Mouse (Mus musculus): ENCODE measurements at regions not wholly inside any gene's neighbourhood (a gene's known extent, or its start where the extent isn't known, plus 50 kb on each side); places are given as distances from the start of the nearest gene placed in this dataset.

DNA sequence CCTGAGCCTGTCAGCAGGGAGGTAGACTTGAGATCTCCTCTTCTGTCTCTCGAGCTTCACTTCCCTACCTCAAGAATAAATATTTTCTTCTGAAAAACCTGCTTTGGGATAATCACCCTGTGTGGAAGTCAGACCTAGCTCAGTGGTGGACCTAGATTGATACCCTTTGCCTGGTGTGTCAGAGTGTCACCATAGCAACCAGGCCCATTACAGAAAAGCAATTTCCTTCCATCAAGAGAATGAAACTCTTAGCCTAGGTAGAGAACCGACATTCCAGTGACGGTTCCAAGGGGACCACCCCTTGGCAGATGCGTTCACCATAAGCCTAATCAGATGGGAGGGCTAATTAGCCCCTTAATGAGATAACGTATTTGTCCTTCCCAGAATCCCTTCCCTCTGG is 389.9 kb downstream of the Adam3 start:
- Histone ChIP-seq H3K4me1 (ENCODE audit: control insufficient read depth, insufficient read depth, low read length) (no peaks in the 10 kb centered on the region), H3K9me3 (ENCODE audit: control insufficient read depth, low read length) (no peaks in the 10 kb centered on the region), H3K4me3 (ENCODE audit: low read depth, low read length) (no peak overlapping the region), H3K9ac (ENCODE audit: low read length) (no peak overlapping the region), H3K27ac (ENCODE audit: low read depth, low read length) (no peak overlapping the region), H3K4me2 (no peak overlapping the region), H3K36me3 (ENCODE audit: control insufficient read depth, insufficient read depth, low read length) (no peaks in the 10 kb centered on the region), H3K27me3 (ENCODE audit: control insufficient read depth, insufficient read depth, low read length) (no peaks in the 10 kb centered on the region)
- ATAC-seq (ENCODE audit: low FRiP score) (no peak), DNase-seq (ENCODE audit: low spot score, missing footprints) (no peak)
- 62% methylated on average over 5 of the region's 5 CpGs for WGBS

DNA sequence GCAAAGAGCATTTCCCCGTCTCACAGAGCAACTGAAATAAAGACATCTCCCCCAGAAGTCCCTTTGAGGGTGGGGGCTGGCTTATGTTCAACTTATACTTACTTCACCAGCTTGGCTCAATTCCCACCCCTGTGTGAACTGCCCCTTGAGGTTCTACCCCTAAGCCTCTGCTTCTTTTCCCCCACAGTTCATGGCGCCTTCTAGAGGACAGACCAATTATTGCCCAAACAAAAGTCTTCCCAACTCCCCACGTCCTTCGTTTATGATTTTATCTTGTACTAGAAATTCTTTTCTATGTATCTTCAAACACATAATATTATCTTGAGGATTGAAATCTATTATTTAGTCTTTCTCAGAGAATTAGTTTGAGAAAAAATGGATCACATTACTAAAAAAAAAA is 391.9 kb downstream of the Adam3 start:
- WGBS = 80% methylated on average over 4 of the region's 4 CpGs
- Histone ChIP-seq H3K36me3 (ENCODE audit: control insufficient read depth, insufficient read depth, low read length) (no peaks in the 10 kb centered on the region), H3K4me3 (ENCODE audit: low read depth, low read length) (no peak overlapping the region), H3K9ac (ENCODE audit: low read length) (no peak overlapping the region), H3K9me3 (ENCODE audit: control insufficient read depth, low read length) (no peaks in the 10 kb centered on the region), H3K27ac (ENCODE audit: low read depth, low read length) (no peak overlapping the region), H3K27me3 (ENCODE audit: control insufficient read depth, insufficient read depth, low read length) (no peaks in the 10 kb centered on the region), H3K4me2 (no peak overlapping the region), H3K4me1 (ENCODE audit: control insufficient read depth, insufficient read depth, low read length) (no peaks in the 10 kb centered on the region)
- DNase-seq (ENCODE audit: low spot score, missing footprints) = peak; percentile 12
- no peak for ATAC-seq (ENCODE audit: low FRiP score)

DNA sequence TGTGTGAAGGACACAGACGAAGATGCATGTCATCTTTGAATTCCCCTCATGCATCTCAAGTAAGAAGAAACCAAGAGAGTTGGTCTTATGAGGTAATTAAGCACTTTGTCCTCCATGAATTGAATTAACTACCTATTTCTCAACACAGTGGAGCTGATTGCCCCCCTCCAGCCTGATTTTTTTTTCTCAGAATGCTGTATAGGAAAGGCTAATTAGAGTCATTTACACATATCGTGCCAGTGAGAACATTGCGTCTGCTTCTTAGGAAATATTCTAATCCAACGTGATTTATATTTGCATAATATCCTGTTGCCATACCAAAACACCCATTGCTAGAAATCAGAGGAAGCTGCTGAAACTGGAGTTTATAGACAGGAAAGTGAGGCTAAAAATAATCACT is 414.8 kb downstream of the Adam3 start:
- Histone ChIP-seq H3K9ac (ENCODE audit: low read length) (no peak overlapping the region), H3K27me3 (ENCODE audit: control insufficient read depth, insufficient read depth, low read length) (no peaks in the 10 kb centered on the region), H3K27ac (ENCODE audit: low read depth, low read length) (no peak overlapping the region), H3K36me3 (ENCODE audit: control insufficient read depth, insufficient read depth, low read length) (no peaks in the 10 kb centered on the region), H3K4me3 (ENCODE audit: low read depth, low read length) (no peak overlapping the region), H3K9me3 (ENCODE audit: control insufficient read depth, low read length) (no peaks in the 10 kb centered on the region), H3K4me2 (no peak overlapping the region), H3K4me1 (ENCODE audit: control insufficient read depth, insufficient read depth, low read length) (no peaks in the 10 kb centered on the region)
- 87% methylated on average over 4 of the region's 4 CpGs for WGBS
- no peak for DNase-seq (ENCODE audit: low spot score, missing footprints)
- no peak for ATAC-seq (ENCODE audit: low FRiP score)

DNA sequence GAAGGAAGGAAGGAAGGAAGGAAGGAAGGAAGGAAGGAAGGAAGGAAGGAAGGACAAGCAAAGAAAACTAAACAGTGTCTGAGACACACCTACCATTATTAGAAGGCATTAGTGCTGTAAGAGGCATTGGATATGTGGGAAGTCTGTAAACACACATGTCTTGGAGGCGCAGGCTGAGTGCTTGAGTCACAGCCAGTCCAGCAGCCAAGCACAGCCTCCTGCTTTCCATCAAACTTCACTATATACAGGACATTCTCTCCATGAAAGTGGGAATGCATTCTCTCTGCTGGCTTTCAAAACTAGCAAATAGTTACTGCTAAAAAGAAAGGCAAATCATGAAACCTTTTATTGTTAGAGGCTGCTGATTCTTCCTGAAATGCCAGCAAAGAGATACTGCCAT is 431.1 kb downstream of the Adam3 start:
- ATAC-seq (ENCODE audit: low FRiP score) (no peak), DNase-seq (ENCODE audit: low spot score, missing footprints) (no peak)
- H3K9ac ChIP-seq (ENCODE audit: low read length) = no peak overlapping the region
- H3K4me3 ChIP-seq (ENCODE audit: low read depth, low read length) = no peak overlapping the region
- no peaks in the 10 kb centered on the region for H3K36me3 ChIP-seq (ENCODE audit: control insufficient read depth, insufficient read depth, low read length)
- no peak overlapping the region for H3K4me2 ChIP-seq
- WGBS = 85% methylated on average over 1 of the region's 1 CpGs
- H3K4me1 ChIP-seq (ENCODE audit: control insufficient read depth, insufficient read depth, low read length) = no peaks in the 10 kb centered on the region
- no peaks in the 10 kb centered on the region for H3K9me3 ChIP-seq (ENCODE audit: control insufficient read depth, low read length)
- H3K27ac ChIP-seq (ENCODE audit: low read depth, low read length) = no peak overlapping the region
- H3K27me3 ChIP-seq (ENCODE audit: control insufficient read depth, insufficient read depth, low read length) = no peaks in the 10 kb centered on the region

DNA sequence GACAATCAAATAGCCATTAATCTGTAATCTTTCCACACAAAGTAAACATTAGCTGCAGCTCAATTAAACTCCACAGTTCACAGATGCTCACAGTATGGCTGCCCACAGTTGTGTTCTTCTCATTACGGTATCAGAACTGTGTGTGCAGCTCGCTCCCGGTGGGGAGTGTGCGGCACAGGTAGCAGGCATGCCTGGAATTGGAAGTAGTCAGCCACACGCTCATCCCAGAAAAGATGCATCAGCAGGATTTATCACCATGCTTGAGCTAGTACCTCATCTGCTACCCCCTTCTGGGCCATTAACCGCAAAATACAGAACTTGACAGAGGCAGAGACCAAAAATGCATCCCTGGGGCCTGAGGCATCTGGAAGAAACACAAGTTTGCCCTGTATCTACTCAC is 437.8 kb downstream of the Adam3 start:
- Histone ChIP-seq H3K9ac (ENCODE audit: low read length) (no peak overlapping the region), H3K4me1 (ENCODE audit: control insufficient read depth, insufficient read depth, low read length) (no peaks in the 10 kb centered on the region), H3K27me3 (ENCODE audit: control insufficient read depth, insufficient read depth, low read length) (no peaks in the 10 kb centered on the region), H3K4me3 (ENCODE audit: low read depth, low read length) (no peak overlapping the region), H3K27ac (ENCODE audit: low read depth, low read length) (no peak overlapping the region), H3K36me3 (ENCODE audit: control insufficient read depth, insufficient read depth, low read length) (no peaks in the 10 kb centered on the region), H3K4me2 (no peak overlapping the region), H3K9me3 (ENCODE audit: control insufficient read depth, low read length) (no peaks in the 10 kb centered on the region)
- no peak for ATAC-seq (ENCODE audit: low FRiP score)
- no peak for DNase-seq (ENCODE audit: low spot score, missing footprints)
- WGBS = 89% methylated on average over 6 of the region's 6 CpGs

DNA sequence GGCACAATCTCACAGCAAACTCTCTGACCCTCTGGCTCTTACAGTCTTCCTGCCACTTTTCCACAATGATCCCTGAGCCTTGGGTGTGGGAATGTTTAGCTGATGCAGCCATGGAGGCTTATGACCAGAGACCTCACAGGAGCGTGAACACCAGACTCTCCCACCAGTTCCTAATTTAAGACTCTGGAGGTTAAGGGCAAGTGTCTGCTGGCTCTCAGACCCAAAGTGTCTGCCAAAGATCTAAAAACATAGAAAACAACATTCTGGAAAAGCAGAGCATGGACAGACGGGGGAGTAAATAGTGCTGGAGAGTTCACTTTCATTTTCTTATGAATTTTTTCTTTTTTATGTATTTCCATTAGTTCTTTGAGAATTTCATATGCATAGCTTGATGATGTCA is 440.7 kb downstream of the Adam3 start:
- ATAC-seq (ENCODE audit: low FRiP score) (no peak), DNase-seq (ENCODE audit: low spot score, missing footprints) (no peak)
- no peaks in the 10 kb centered on the region for H3K9me3 ChIP-seq (ENCODE audit: control insufficient read depth, low read length)
- H3K27me3 ChIP-seq (ENCODE audit: control insufficient read depth, insufficient read depth, low read length) = no peaks in the 10 kb centered on the region
- H3K4me2 ChIP-seq = no peak overlapping the region
- 92% methylated on average over 2 of the region's 2 CpGs for WGBS
- H3K4me1 ChIP-seq (ENCODE audit: control insufficient read depth, insufficient read depth, low read length) = no peaks in the 10 kb centered on the region
- no peaks in the 10 kb centered on the region for H3K36me3 ChIP-seq (ENCODE audit: control insufficient read depth, insufficient read depth, low read length)
- H3K9ac ChIP-seq (ENCODE audit: low read length) = no peak overlapping the region
- no peak overlapping the region for H3K27ac ChIP-seq (ENCODE audit: low read depth, low read length)
- H3K4me3 ChIP-seq (ENCODE audit: low read depth, low read length) = no peak overlapping the region

DNA sequence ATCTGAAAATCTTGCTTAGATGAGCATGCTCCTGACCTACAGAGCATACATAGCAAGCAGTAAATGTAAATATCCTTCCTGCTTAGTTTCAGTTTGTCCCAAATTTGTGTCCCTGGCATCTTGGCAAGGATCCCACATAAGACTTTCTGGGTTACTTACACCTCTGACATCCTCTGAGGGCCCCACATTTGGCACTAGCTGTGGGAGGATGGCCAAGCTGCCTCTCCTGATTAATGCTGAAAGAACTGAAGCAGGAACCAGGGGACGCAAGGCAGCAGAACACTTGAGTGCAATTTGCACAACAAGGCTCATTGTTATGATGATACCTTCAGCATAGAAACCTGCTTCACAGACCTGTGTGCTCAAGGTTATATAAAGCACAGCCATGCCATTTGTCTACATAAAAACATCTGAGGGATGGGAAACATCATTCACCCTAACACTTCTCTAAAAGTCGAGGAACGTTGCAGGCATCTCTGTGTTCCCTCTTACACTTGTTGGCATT is 441.7 kb downstream of the Adam3 start:
- DNase-seq (ENCODE audit: low spot score, missing footprints) = no peak
- Histone ChIP-seq H3K4me1 (ENCODE audit: control insufficient read depth, insufficient read depth, low read length) (no peaks in the 10 kb centered on the region), H3K9me3 (ENCODE audit: control insufficient read depth, low read length) (no peaks in the 10 kb centered on the region), H3K9ac (ENCODE audit: low read length) (no peak overlapping the region), H3K27me3 (ENCODE audit: control insufficient read depth, insufficient read depth, low read length) (no peaks in the 10 kb centered on the region), H3K27ac (ENCODE audit: low read depth, low read length) (no peak overlapping the region), H3K4me3 (ENCODE audit: low read depth, low read length) (no peak overlapping the region), H3K36me3 (ENCODE audit: control insufficient read depth, insufficient read depth, low read length) (no peaks in the 10 kb centered on the region), H3K4me2 (no peak overlapping the region)
- ATAC-seq (ENCODE audit: low FRiP score) = no peak
- WGBS = 77% methylated on average over 3 of the region's 3 CpGs

DNA sequence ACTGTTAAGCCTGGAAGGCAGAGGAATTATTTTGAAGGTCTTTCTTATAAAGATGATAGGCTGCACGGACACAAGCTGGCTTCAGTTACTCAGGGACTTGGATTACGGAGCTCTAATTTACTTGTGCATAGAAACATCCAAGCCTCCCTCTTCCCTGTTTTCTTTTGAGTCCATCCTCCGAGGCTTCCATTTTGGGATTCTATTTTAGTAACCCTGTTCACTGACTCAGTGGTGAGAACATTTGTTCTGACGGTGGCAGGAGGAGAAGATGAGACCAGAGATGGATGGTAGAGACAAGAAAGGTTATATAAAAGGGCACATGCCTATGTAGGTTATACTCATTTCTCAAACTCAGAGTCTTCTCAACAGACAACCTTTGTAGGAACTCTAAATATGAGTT is 445.4 kb downstream of the Adam3 start:
- no peaks in the 10 kb centered on the region for H3K36me3 ChIP-seq (ENCODE audit: control insufficient read depth, insufficient read depth, low read length)
- H3K4me1 ChIP-seq (ENCODE audit: control insufficient read depth, insufficient read depth, low read length) = no peaks in the 10 kb centered on the region
- H3K27ac ChIP-seq (ENCODE audit: low read depth, low read length) = no peak overlapping the region
- H3K4me2 ChIP-seq = no peak overlapping the region
- H3K27me3 ChIP-seq (ENCODE audit: control insufficient read depth, insufficient read depth, low read length) = no peaks in the 10 kb centered on the region
- no peak overlapping the region for H3K4me3 ChIP-seq (ENCODE audit: low read depth, low read length)
- ATAC-seq (ENCODE audit: low FRiP score) = no peak
- 89% methylated on average over 4 of the region's 4 CpGs for WGBS
- no peak overlapping the region for H3K9ac ChIP-seq (ENCODE audit: low read length)
- H3K9me3 ChIP-seq (ENCODE audit: control insufficient read depth, low read length) = no peaks in the 10 kb centered on the region
- no peak for DNase-seq (ENCODE audit: low spot score, missing footprints)

DNA sequence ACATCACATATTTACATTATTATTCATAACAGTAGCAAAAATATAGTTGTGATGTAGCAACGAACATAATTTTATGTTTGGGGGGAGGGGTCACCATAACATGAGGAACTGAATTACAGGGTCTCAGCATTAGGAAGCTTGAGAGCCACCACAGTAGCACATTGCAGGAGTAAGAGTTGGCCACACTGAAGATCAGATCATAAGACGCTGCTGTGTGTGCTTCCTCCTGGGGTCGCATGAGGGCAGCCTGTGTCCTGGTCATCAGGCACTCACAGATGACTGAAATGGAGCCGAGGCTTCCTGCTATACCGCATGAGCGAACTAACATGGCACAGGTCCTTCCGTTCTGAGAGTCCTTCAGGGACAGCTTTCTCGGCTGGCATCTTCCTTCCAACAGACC is 447.3 kb downstream of the Adam3 start:
- Histone ChIP-seq H3K27me3 (ENCODE audit: control insufficient read depth, insufficient read depth, low read length) (no peaks in the 10 kb centered on the region), H3K4me1 (ENCODE audit: control insufficient read depth, insufficient read depth, low read length) (no peaks in the 10 kb centered on the region), H3K9ac (ENCODE audit: low read length) (no peak overlapping the region), H3K4me2 (no peak overlapping the region), H3K36me3 (ENCODE audit: control insufficient read depth, insufficient read depth, low read length) (no peaks in the 10 kb centered on the region), H3K27ac (ENCODE audit: low read depth, low read length) (no peak overlapping the region), H3K9me3 (ENCODE audit: control insufficient read depth, low read length) (no peaks in the 10 kb centered on the region), H3K4me3 (ENCODE audit: low read depth, low read length) (no peak overlapping the region)
- 74% methylated on average over 8 of the region's 8 CpGs for WGBS
- DNase-seq (ENCODE audit: low spot score, missing footprints) = peak; percentile 65
- ATAC-seq (ENCODE audit: low FRiP score) = no peak

DNA sequence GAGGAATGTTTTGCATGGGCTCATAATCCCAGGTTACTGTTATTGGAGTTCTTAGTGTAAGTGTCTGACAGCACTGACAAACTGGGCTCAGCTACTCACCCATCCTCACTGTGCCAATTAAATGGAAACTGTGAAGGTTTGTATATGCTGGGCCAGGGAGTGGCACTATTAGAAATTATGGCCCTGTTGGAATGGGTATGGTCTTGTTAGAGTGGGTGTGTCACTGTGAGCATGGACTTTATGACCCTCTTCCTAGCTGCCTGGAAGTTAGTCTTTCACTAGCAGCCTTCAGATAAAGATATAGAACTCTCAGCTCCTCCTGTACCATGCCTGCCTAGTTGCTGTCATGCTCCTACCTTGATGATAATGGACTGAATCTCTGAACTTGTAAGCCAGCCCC is 464.3 kb downstream of the Adam3 start:
- no peaks in the 10 kb centered on the region for H3K9me3 ChIP-seq (ENCODE audit: control insufficient read depth, low read length)
- no peak for ATAC-seq (ENCODE audit: low FRiP score)
- no peak overlapping the region for H3K4me3 ChIP-seq (ENCODE audit: low read depth, low read length)
- H3K27ac ChIP-seq (ENCODE audit: low read depth, low read length) = no peak overlapping the region
- H3K27me3 ChIP-seq (ENCODE audit: control insufficient read depth, insufficient read depth, low read length) = no peaks in the 10 kb centered on the region
- H3K4me1 ChIP-seq (ENCODE audit: control insufficient read depth, insufficient read depth, low read length) = no peaks in the 10 kb centered on the region
- H3K36me3 ChIP-seq (ENCODE audit: control insufficient read depth, insufficient read depth, low read length) = no peaks in the 10 kb centered on the region
- H3K9ac ChIP-seq (ENCODE audit: low read length) = no peak overlapping the region
- H3K4me2 ChIP-seq = no peak overlapping the region
- DNase-seq (ENCODE audit: low spot score, missing footprints) = no peak
